Mouse (Mus musculus) myocyte (in vitro differentiated cells): ENCODE results near the gene Sema3a.

ENCODE experiments used
- E2F4 ChIP-seq: IDR thresholded peaks from one replicate; pipeline ENCODE4 v1.6.1; 2011; ENCODE audit warnings: mild to moderate bottlenecking, control low read depth, moderate library complexity; ENCODE audit not compliant: insufficient read depth
- REST ChIP-seq: IDR thresholded peaks from one replicate; pipeline ENCODE4 v1.6.1; 2011; ENCODE audit warnings: mild to moderate bottlenecking, control low read depth, moderate library complexity; ENCODE audit not compliant: insufficient read depth, insufficient read length

DNA sequence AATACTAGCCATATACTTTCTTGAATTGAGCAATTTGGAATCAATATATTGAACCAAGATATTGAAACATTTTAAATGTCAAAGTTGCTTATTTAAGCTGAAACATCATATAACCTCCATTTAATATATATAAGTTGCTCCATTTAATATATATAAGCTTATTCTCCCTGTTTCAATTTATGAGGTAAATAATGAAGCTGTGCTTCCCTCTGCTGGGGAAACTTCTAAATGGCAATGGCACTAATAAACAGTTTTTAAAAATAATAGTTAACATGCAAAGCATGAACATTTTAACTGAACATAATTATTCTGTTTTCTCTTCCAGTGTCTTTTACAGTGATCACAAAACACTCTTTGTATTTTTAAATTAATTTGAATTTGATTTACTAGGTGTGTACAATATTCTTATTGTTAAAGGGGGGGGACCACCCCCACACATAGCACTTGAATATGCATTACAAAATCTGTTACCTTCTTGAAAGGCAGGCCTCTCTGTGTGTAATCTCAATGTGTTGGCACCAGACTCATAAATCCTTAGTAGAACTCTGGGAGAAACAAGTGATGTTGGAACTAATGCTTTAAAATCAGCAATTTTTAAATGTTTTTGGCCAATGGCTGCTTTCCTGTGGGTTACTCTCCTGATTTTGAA lies 460.5 kb downstream of the Sema3a start:
- TF ChIP-seq REST (no peak), E2F4 (no peak)
